Mouse (Mus musculus) ovary, postnatal 10 days (tissue): Measurements from ENCODE around the gene Hoxd11.

ENCODE experiments used
- DNase-seq: peaks from one replicate; pipeline ENCODE4 v3.0.0; 2022; ENCODE audit warnings: low spot score

The Hoxd11 gene

DNA sequence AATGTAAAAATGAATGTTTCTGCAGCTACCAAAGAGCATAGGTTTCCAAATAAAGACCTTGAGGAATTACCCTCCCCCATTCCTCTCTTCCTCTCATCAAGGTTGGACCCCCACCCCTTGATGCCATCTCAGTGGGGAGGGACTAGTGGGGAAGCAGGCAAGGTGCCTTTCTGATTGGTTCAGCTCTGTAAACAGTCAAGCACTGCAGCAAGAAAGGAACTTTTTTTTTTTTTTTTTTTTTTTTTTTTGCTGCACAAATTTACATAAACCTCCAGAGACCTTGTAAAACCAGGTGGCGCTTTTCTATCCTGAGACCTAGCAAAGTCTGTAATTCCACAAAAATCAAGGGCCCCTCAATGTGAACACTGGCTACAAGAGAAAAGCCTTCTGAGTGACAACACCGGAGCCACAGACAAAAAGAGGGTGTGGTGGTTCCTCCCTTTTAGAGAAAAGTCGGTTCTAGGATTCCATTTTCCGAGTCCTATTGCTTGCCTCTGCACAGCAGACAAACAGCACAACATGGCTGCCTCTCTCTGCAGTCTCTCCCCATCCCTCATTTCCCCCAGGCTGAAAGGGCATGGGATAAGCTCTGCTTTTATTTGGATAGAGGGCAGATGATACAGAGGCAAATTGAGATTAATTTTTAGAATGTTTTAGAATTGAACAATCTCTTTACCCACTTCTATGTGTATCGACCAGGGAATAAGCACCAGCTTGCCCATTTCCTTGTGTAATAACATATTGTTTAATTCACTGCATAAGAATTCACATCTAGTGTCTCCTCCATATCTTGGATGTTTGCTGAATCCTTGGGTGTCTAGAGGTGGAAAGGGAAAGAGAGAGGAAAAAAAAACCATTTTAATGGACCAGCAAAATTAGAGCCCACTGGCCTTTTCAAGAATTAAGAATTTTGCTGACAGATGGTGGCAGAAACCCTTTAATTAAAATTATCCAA lies 30.4 kb downstream of the Hoxd11 start:
- DNase-seq: no peak

DNA sequence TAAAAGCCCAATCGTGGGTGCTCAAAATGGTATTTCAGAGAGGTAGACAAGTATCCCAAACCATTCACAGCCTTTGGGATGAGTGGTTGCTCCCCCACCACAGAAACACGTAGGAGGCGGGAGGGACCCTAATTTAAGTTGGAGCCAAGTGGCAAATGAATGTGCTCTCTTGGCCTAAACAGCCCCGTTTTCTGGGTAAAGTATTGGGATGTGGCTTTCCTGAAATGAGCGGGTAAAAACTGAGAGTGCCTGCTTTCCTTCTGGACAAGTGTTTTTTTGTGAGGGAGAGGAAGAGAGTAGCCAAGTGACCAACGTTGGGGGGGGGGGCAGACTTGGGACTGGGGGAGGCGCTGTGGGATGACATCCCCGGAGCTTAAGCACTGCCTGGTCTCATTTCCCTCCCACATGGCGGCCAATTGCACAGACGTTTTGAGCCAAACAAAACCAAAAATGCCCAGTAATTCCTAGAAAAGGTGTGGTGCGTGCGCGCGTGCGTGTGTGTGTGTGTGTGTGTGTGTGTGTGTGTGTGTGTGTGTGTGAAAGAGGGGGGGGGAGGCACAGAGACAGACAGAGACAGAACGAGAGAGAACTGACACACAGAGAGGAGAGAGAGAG lies 31.7 kb downstream of the Hoxd11 start:
- no peak for DNase-seq

DNA sequence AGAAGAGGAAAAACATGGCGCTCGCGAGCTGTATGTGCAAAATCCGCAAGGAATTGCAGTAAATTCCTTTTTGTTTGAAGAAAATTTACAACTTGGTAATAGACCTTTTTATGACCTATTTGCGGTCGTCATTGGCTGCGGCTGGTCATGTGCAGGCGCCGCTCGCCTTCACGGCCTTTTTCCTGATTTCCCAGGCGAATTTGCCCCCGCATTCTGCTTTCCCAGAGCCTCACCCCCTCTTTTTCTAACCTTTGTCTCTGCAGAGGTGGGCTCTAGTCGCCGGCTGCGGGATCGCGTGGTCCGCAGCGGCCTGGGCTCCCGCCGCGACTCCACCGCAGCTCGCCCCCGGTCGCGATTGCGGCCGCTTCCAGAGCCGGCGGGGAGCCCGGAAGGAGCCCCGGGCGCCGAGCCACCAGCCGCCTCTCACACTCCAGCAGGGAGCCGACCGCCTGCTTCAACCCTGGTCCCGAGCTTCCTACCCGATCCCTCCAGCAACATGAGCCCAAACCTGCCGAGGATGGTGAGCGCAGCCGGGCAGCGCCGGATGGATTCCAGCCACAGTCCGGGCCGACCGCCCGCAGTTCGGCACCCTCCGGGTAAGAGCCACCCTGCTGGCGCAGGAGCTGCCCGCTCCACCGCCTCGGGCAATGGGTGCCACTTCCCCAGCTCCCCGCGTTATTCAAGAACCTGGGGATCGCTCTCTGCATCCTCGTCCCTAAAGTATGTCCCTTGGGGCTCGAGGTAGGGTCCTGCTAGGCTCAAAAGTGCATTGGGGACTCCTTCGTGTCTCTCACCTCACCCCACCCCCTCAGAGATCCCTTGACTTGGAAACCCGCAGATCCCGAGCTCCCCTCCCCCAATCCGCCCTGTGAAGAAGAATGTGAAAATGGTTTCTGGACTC lies 32.6 kb downstream of the Hoxd11 start, which contains the start of the genes Hoxd3 and Hoxd4:
Gene Hoxd3 (plus strand): TSS at position 207 of the 901 bp plus-strand sequence.
Gene Hoxd4 (plus strand): TSS at position 209 of the 901 bp plus-strand sequence.
- DNase-seq: no peak

DNA sequence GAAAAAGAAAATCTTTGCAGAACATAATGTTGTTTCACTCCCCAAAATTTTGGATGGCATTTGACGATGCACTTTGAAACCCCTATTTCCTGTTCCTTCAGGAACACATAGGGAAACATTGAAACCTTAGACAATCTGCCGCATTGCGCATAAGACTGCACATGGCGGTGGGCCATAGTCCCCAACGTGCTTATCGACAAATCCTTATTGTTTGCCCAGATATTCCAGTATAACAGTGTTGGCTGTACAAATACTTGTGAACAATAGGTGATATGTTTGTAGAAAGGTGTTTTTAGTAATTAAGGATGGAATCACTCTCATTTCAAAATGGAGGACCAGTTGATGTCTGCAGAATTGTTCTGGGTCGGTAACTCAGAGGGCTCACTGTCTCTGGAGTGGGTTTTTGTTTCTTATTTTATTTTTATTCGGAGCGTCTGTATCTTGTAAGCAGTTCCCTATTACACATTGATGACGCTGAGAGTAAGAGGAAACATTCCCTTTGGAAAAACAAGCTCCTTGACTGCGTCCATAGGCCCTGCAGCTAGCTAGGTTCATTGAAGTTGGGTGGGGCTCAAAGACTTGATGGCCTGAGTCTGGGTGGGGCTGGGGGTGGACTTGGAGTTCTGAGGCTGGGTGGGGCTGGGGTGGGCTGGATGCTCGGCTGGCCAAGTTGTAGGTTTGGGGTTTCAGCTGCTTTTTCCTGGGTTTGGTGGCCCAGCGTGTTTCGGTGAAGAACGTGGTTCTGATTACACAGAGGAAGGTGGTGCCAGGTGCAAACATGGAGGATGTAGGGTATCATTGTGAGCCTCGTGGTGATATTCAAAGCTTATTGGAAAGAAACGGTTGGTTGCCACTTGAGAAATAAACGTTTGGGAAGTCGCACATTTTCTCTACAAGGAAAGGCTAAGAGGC lies 34.1 kb downstream of the Hoxd11 start:
- no peak for DNase-seq

DNA sequence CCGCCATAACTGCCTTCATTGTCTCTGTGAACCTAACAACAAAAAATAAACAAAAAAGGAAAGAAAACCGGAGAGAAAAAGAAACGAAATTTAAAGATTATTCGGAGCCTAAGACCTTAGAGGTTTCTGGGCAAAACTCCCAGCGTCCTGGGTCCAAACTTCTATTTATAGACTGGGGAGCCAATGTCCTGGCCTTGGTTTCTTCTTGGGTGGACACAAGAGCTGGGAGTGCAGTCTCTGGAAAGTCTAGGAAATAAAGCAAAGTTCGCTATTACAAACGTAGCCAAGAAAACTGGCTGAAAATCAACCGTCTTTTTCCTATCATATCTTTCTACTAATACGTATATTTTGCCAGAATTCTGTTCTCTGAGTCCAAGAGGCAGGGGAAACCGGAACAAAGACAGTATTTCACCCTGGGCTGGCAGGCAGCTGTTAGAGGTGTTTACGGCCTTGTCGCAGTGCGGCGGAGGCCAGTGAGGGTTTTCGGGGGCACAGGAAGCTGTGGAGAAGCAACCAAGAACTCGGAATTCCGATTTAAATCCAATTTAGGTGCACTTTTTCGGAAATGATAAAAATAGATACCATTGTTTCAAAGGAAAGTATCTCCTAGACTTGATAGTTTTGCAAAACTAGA lies 34.9 kb downstream of the Hoxd11 start:
- DNase-seq: no peak

DNA sequence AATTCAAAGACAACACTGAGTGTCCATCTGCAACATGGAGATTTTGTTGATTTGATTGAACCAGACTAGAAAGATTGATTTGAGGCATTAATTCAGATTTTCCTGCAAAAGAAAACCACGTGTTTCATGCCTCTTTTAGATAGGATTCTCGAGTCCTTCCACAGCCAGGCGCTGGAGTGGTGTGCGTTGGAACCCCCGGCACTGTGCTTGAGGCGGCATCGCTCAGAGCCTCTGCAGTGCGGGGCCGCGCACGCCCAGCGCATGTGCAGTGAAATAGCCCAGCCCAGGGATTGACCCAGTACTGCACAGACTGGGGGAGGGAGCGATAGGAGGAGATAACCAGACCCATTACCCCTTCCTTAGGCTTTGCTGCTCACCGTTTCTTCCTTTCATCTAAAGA lies 35.5 kb downstream of the Hoxd11 start:
- DNase-seq: no peak

DNA sequence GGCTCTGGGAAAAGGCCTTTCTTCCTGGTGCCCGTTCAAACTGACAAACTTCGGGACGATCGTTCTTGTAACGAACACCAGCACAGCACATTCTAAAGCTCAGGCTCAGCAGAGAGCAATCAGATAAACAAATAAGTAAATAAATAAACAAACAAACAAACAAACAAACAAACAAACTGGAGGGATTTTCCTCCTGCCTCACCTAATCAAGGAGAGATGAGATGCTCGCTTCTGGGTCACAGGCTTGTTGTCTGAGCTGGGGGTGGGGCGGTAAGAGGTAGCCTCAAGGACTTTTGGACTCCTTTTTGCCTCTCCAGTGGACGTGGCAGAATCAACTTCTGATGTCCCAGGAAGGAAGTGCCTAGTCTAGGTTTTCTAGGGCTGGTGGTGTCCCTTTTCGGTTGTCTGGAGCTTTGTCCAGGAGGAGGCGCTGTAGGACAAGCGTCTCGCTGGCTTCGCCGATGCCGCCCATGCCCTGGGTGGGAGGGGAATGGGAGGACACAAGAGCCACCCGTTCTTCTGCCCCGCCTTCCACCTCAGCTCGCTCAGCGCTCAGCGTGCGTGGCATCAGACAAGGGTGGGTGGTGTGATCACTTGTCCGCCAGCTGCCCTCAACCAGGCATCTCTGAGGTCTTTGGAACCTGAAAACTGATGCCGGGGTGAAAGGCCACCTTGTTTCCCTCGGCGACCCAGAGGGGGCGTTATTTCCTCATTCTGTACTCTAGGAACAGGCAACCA lies 36.3 kb downstream of the Hoxd11 start:
- no peak for DNase-seq

DNA sequence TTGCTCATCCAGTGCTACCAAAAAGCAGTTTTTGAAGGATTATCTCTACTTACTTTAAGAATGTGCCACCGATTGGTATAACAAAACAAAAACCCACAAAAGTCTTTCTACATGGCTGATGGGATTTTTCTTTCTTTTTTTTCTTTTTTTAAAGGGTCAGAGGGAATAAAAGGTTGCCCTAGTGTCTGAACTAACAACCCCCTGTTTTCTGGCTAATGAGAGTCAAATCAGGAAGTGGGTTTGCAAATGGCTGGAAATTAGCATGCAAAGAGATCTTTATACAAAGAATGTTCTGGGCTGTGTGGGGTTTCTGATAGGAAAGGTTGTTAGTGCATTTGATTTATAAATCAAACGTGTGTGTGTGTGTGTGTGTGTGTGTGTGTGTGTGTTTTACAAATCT lies 41.0 kb downstream of the Hoxd11 start:
- DNase-seq: no peak

DNA sequence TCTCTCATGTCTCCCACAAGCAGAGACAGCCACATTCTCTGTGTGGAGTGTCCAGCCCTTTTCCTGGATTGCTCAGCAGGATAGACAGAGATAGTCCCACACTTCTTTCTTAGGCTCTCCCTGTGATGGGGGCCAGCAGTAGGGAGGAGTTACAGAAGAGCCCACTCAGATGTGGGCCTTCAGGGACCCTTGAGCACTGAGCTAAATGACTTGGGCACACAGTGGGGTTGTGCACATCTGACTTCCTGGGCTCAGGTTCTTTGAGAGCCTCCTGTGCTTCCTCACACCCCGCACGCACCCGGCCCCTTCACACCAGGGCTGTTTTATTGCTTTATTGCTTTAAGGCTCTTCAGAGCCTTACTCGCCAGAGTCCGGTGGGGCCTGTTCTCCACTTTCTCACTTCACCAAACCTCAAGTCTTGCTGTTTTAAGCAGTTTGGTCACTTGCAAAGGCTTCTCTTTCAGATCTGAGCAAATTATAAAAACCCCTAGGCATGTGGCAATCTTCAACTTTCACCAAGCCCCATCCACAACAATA lies 41.7 kb downstream of the Hoxd11 start:
- no peak for DNase-seq

DNA sequence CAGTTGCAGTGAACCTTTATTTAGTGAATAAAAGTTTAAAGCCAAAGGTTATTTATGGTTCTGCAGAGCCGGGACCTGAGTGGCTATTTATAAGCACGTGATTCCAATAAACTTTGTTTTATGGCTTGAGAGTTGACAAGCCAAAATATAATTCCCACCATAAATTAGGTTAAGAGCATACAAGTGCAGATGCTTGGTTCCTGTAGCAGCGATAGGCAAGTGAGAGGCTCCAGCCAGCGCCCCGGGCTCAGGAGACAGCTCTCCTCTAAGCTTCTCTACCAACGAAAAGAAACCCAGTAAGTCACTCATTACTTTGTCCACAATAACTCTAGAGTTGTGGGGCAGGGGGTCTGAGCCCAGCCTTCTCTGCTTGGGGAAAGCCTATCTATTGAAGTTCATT lies 42.5 kb downstream of the Hoxd11 start:
- DNase-seq: no peak

DNA sequence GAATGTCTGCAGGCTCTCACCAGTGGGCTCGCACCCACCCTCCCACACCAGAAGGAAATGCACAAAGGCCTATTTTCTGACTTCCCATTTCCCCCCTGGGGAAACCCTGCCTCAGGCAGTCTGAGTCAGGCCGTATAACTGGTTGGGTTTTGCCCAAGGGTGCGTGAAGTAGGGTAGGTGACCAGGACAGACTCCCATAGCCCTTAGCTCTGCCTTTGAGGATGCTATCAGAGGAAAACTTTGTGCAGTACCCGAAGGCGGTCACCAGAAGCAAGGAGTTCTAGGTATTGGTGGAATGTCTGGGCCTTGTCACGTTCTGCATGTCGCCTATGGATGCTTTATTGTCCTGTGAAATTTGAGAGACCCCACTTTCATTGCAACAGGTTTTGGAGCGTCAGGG lies 43.6 kb downstream of the Hoxd11 start:
- DNase-seq: no peak

DNA sequence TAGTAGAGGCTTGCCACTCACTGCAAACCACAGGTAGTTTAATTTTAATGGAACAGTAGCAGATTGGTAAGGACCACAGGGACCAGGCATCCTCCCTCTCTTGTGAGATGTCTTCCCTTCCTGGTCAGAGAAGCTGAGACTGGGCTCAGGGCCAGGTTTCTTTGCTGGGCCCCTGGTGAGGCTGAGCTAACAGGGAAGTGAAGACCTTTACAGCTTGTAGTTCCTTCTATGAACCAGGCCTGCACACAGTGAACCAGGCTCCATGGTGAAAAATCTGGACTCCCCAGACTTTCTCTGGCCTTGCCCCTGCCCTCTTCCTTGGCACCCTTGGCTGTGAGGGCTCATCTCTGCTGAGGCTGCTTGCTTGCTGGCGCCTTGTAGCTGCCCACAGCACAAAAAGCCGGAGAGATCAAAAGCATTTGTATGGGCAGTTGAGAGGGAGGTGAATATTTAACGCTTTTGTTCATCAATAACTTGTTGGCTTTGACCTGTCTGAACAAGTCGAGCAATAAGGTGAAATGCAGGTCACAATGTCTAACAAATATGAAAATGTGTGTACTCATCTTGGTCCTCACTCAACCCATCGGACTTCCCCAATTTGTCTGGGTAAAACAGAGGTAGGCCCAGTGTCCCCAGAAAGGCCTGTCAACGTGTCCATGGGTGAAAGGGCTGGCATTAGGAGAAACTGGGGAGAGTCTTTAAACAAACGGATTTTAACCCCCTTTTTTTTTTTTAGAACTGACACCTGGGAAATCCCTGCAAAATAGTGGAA lies 45.1 kb downstream of the Hoxd11 start:
- DNase-seq: no peak

DNA sequence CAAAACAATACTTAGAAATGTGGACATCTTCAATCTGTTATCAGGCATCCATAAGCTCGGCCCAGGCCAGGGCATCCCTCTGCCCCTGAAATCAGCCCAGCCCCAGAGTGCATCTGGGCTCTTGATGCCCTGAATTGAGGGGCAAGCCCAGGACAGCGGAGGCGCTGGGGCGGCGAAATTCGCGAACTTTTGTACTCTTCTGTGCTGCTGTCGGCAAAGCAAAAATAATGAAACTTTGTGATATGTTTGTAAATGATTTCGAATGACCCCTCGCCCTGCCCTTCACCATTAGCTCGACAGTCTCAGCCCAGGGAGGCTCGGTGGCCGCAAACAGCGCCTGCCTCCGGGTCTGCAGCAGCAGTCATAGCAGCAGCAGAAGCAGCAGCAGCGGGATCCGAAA lies 45.8 kb downstream of the Hoxd11 start:
- DNase-seq: no peak

DNA sequence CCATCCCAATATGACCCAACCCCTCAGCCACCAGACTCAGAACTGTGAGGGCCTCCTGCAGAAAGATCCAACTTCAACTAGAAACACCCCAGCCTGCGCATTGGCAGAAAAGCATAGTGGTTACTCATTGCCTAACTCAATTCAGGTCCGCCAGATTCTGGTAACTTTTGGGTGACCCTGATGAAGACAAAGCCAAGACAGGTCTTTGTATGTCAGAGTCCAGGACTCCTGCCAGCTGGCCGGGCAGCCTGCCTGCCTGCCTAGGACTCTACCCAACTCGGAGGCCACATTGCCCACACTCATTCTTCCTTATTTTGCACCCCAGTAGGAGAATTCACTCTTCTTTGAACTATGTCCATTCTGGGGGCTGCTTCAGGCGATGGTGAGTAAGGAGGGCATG lies 47.2 kb downstream of the Hoxd11 start, which contains the start of gene Gm28230:
Gene Gm28230 (plus strand): TSS at position 178 of the 400 bp plus-strand sequence.
- no peak for DNase-seq

DNA sequence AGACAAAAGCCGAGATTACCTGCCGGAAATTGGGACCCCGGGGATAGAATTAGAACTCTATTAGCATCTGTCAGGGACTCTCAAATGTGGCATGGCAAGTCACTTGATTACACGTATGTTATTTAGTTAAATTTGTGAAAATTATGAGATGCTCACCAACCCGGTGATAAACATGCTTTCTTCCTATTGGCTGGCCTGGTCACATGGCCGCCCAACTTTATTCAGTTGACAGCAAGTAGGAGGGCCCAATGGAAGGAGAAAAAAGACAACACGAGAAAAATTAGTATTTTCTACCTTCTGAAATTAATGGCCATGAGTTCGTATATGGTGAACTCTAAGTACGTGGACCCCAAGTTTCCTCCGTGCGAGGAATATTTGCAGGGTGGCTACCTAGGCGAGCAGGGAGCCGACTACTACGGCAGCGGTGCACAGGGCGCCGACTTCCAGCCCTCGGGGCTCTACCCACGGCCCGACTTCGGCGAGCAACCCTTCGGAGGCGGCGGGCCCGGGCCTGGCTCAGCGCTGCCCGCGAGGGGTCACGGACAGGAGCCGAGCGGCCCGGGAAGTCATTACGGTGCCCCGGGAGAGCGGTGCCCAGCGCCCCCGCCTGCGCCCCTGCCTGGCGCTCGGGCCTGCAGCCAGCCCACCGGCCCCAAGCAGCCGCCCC lies 47.7 kb downstream of the Hoxd11 start:
- no peak for DNase-seq

DNA sequence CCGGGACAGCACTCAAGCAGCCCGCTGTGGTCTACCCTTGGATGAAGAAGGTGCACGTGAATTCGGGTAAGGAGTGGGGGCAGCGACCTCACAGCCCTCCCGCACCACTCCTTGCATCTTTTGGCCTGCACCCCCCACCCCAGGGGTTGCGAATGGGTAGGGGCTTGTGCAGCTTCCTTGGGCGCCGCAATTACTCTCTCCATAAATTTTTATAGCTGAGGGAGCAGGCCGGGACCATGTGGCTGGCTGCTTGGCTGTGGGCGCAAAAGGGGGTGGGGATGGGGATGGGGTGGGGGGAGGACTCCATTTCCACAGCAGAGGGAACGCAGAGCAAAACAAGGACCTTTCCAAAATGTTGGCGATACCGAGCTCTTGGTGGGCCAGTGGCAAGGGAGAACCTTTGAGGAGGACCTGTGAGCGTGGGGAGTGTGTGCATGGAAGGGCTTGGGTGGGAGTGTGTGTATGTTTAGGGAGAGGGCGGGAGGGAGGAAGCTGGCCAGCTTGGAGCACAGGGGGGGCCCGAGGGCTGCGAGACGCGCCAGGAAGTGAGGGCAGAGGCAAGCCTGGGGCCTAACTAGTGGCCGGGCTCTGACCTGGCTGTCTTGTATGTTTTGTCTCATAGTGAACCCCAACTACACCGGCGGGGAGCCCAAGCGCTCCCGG lies 48.4 kb downstream of the Hoxd11 start:
- DNase-seq: no peak

DNA sequence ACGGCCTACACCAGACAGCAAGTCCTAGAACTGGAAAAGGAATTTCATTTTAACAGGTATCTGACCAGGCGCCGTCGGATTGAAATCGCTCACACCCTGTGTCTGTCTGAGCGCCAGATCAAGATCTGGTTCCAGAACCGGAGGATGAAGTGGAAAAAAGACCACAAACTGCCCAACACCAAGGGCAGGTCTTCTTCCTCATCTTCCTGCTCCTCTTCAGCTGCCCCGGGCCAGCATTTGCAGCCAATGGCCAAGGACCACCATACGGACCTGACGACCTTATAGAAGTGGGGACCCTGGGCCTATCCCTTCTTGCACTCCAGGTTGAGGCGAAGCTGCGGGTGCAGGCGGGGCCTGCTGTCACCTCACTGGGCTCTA lies 48.9 kb downstream of the Hoxd11 start:
- DNase-seq: no peak

DNA sequence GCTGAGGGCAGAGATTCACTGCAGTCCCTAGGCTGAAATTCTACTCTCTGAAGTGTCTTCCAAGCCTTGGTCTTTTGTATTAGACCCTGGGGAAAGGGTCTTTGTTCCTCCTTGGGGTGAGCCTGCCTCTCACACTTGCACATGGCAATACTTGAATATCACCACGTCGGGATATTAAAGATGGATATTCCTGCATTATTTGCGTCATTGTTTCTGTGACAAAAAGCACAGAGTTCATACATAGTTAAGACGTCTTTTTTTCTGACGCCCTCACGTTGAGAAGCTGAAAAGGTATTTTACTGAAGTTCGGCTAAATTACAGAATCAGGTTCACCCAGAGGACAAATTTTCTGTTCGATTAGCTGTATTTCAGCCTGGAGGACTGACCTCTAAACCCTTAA lies 51.0 kb downstream of the Hoxd11 start:
- DNase-seq: no peak
